In the genomic region with DNA sequence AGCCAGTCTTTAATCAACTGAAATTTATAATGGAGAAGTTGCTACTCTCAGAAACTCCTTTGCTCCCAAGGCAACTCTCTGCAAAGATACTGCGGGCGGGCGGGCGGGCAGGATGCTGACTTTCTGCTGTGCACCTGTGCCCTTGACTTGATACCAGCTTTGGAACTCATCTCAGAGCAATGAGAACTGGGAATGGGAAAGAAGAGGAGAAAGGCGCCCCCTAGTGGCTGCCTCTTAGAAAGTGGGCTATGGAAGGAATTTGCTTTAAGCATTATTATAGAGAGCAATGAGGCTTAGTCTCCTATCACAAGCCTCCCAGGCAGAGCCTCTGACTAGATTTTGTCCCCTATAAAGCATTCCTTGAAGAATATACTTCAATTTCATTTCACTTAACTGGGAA, we compare ENCODE assay signal across 8 mouse cellular contexts. TPM values are rescaled to one million over a fixed set of nuclear protein-coding genes. Genes with fewer than 3 reads are reported as not detected.
DNase-seq lines count a peak whose midpoint lies in the region; ATAC-seq and TF ChIP-seq lines count a peak whose summit lies in the region.

No protein-coding gene starts in this region.

- H3K4me2 ChIP-seq in forebrain, embryonic 14.5 days (ENCODE audit: low read length): no peak overlapping the region
- no peak overlapping the region for H3K4me2 ChIP-seq in forebrain, embryonic 15.5 days (replicated peaks)
- H3K4me2 ChIP-seq in kidney, postnatal 0 days (ENCODE audit: low read length): no peak overlapping the region

- H3K4me1 ChIP-seq in forebrain, embryonic 14.5 days (ENCODE audit: control insufficient read depth, insufficient read depth, low read length): no peaks in the 10 kb centered on the region
- H3K4me1 ChIP-seq in forebrain, embryonic 15.5 days: no peaks in the 10 kb centered on the region
- H3K4me1 ChIP-seq in thymus, adult 2 months (replicated peaks; ENCODE audit: control insufficient read depth, insufficient read depth, low read length): no peaks in the 10 kb centered on the region
- peaks cover 2% of the 10 kb centered on the region; the same call in 1 of the 2 replicates for H3K4me1 ChIP-seq in kidney, postnatal 0 days (replicated peaks; ENCODE audit: insufficient read depth, low read length)

- no peaks in the 10 kb centered on the region for H3K9me3 ChIP-seq in forebrain, embryonic 14.5 days (replicated peaks; ENCODE audit: control insufficient read depth, low read length)
- no peaks in the 10 kb centered on the region for H3K9me3 ChIP-seq in forebrain, embryonic 15.5 days
- no peaks in the 10 kb centered on the region for H3K9me3 ChIP-seq in kidney, postnatal 0 days (replicated peaks; ENCODE audit: low read length)

- no peaks in the 10 kb centered on the region for H3K27me3 ChIP-seq in forebrain, embryonic 14.5 days (replicated peaks; ENCODE audit: control insufficient read depth, insufficient read depth, low read length)
- H3K27me3 ChIP-seq in forebrain, embryonic 15.5 days: no peaks in the 10 kb centered on the region
- no peaks in the 10 kb centered on the region for H3K27me3 ChIP-seq in thymus, adult 2 months (ENCODE audit: control insufficient read depth, insufficient read depth, low read length)
- H3K27me3 ChIP-seq in kidney, postnatal 0 days (ENCODE audit: insufficient read depth, low read length): no peaks in the 10 kb centered on the region
- H3K27me3 ChIP-seq in splenic B cell, adult 2 months (ENCODE audit: control insufficient read depth, insufficient read depth, low read length, poor library complexity, severe bottlenecking): no peaks in the 10 kb centered on the region

- no peak for ATAC-seq in forebrain, embryonic 14.5 days
- no peak for ATAC-seq in forebrain, embryonic 15.5 days (replicated peaks)
- no peak for ATAC-seq in kidney, postnatal 0 days (replicated peaks; ENCODE audit: low FRiP score, low read depth)

- H3K9ac ChIP-seq in forebrain, embryonic 14.5 days (ENCODE audit: low read length): no peak overlapping the region
- no peak overlapping the region for H3K9ac ChIP-seq in forebrain, embryonic 15.5 days (replicated peaks)
- no peak overlapping the region for H3K9ac ChIP-seq in kidney, postnatal 0 days (ENCODE audit: low read depth, low read length)

- no peak overlapping the region for H3K27ac ChIP-seq in forebrain, embryonic 14.5 days (ENCODE audit: low read depth, low read length)
- no peak overlapping the region for H3K27ac ChIP-seq in forebrain, embryonic 15.5 days (replicated peaks)
- no peak overlapping the region for H3K27ac ChIP-seq in thymus, adult 2 months (ENCODE audit: control insufficient read depth, insufficient read depth, low read length)
- H3K27ac ChIP-seq in kidney, postnatal 0 days: no peak overlapping the region

- H3K4me3 ChIP-seq in forebrain, embryonic 14.5 days (ENCODE audit: low read depth, low read length): no peak overlapping the region
- no peak overlapping the region for H3K4me3 ChIP-seq in forebrain, embryonic 15.5 days
- H3K4me3 ChIP-seq in thymus, adult 2 months (ENCODE audit: control insufficient read depth, insufficient read depth, low read length): no peak overlapping the region
- H3K4me3 ChIP-seq in kidney, postnatal 0 days (replicated peaks; ENCODE audit: low read depth, low read length): no peak overlapping the region

- no peak for TF ChIP-seq POLR2A in thymus, adult 2 months (IDR thresholded peaks at IDR 0.05; ENCODE audit: control insufficient read depth, extremely low read depth, insufficient read depth, low read length, poor library complexity)

- TF ChIP-seq CTCF in thymus, adult 2 months (IDR thresholded peaks at IDR 0.05; ENCODE audit: borderline replicate concordance, control insufficient read depth, extremely low read depth, insufficient read depth, low read length, poor library complexity): no peak
- peak; percentile 71 for TF ChIP-seq CTCF in kidney, postnatal 0 days (IDR thresholded peaks at IDR 0.05; ENCODE audit: low read depth)

- H3K36me3 ChIP-seq in forebrain, embryonic 14.5 days (ENCODE audit: control insufficient read depth, insufficient read depth, low read length): no peaks in the 10 kb centered on the region
- H3K36me3 ChIP-seq in forebrain, embryonic 15.5 days: no peaks in the 10 kb centered on the region
- H3K36me3 ChIP-seq in thymus, adult 2 months (ENCODE audit: control insufficient read depth, insufficient read depth, low read length): no peaks in the 10 kb centered on the region
- H3K36me3 ChIP-seq in kidney, postnatal 0 days (ENCODE audit: insufficient read depth, low read length): no peaks in the 10 kb centered on the region
- H3K36me3 ChIP-seq in splenic B cell, adult 2 months (ENCODE audit: control insufficient read depth, insufficient read depth, low read length, poor library complexity, severe bottlenecking): no peaks in the 10 kb centered on the region

- peak; percentile 49 for DNase-seq in forebrain, embryonic 14.5 days (ENCODE audit: low spot score)
- peak; percentile 40 for DNase-seq in thymus, adult 2 months
- no peak for DNase-seq in thymus, adult 18-20 months
- DNase-seq in cerebellum, postnatal 14 days: peak; percentile 70 to 79
- peak; percentile 76 for DNase-seq in kidney, postnatal 0 days (ENCODE audit: low spot score)
- DNase-seq in lung, adult 18-20 months: peak; percentile 58 to 60
- peak; percentile 53 for DNase-seq in splenic B cell, adult 2 months (ENCODE audit: low read depth, low spot score)

- 48% methylated on average over 5 of the region's 5 CpGs for WGBS in forebrain, embryonic 14.5 days
- 58% methylated on average over 5 of the region's 5 CpGs for WGBS in forebrain, embryonic 15.5 days
- WGBS in thymus, adult 2 months: 57% methylated on average over 5 of the region's 5 CpGs
- WGBS in kidney, postnatal 0 days: 62% methylated on average over 5 of the region's 5 CpGs

RNA-seq across cellular contexts. Expression of a gene that starts 9.0 kb away (rescaled TPM):
- polyA plus RNA-seq in forebrain, embryonic 14.5 days (2014; fragmentation: Nextera tagmentation; extraction: Ambion mirVana): 1.5 and 2.0 TPM in 2 replicates
- polyA plus RNA-seq in forebrain, embryonic 15.5 days (2015; fragmentation: Nextera tagmentation; extraction: Ambion mirVana): 1.2 and 1.4 TPM in 2 replicates
- polyA plus RNA-seq in thymus, adult 2 months (2012; rRNA removed): 4.3 and 5.2 TPM in 2 replicates
- polyA plus RNA-seq in kidney, postnatal 0 days (2015; fragmentation: Nextera tagmentation; extraction: Ambion mirVana): 2.9 and 3.1 TPM in 2 replicates

Comparison
In these comparisons a context has a peak if more than half of its experiments do, and no peak if none do; other contexts are left out.
1. DNase-seq: peak in forebrain, embryonic 14.5 days (single experiment), thymus, adult 2 months (single experiment), cerebellum, postnatal 14 days (2 of 2), kidney, postnatal 0 days (single experiment), lung, adult 18-20 months (2 of 2) and splenic B cell, adult 2 months (single experiment); none in thymus, adult 18-20 months (0 of 2).